Mouse (Mus musculus): ENCODE results near the gene 4930558K02Rik.

GRCm38 (mm10) chr1:161955846-161956245 lies 23.6 kb downstream of the 4930558K02Rik start:
- TF ChIP-seq POLR2A (IDR thresholded peaks at IDR 0.05; ENCODE audit: insufficient read depth, low read depth, low read length) (no peak), CTCF (IDR thresholded peaks at IDR 0.05) (no peak), EP300 (IDR thresholded peaks at IDR 0.05; ENCODE audit: insufficient read depth, low read depth, low read length) (no peak)

All from heart, adult 2 months (tissue).